Mouse (Mus musculus) left cerebral cortex, adult 18-20 months (tissue): Measurements from ENCODE around the gene Herc3. TPM values are rescaled to one million over a fixed set of nuclear protein-coding genes. Genes with fewer than 3 reads are reported as not detected.
"Not testable (repeated sequence)": the region's sequence is repeated elsewhere in the genome, so short reads cannot be mapped to it uniquely, and the experiment has no call there.

Experiments used
- DNase-seq, 2 experiments: peaks; one replicate each; pipeline ENCODE4 v3.0.0; 2021 to 2022; ENCODE audit warnings: low spot score in 2 of 2, mixed read lengths in 1 of 2
- long read RNA-seq, 2 experiments: library from polyadenylated mRNA; stranded (forward); transcript quantifications; one replicate each; pipeline ENCODE4 v2.0.0; 2021
- total RNA-seq, 2 experiments: library from RNA; stranded (reverse); gene quantifications; 2 replicates each; pipeline ENCODE4 v1.2.3; 2021

The Herc3 gene
- total RNA-seq, result 100 to 1,000 TPM; 263 to 314 TPM
- long read RNA-seq, experiment 1, partial matches to known transcripts, result 37 of 77 reads
- long read RNA-seq, experiment 1, other reads (novel, unspliced or antisense), result 38 of 77 reads
- long read RNA-seq, experiment 2, partial matches to known transcripts, result 19 of 56 reads
- long read RNA-seq, experiment 2, other reads (novel, unspliced or antisense), result 37 of 56 reads

- peak; percentile 83 to 89 for DNase-seq
These were observed at the start of gene Herc3 for GRCm38 (mm10) chr6:58831232-58832009. Herc3 (plus strand) TSS chr6:58831465.

- DNase-seq, result no peak
These were observed 29.9 kb upstream of the Herc3 start for GRCm38 (mm10) chr6:58801394-58801793.

GRCm38 (mm10) chr6:58814381-58814780 lies 16.9 kb upstream of the Herc3 start:
- DNase-seq, result no peak

- not testable (repeated sequence) for DNase-seq
These were observed 14.2 kb upstream of the Herc3 start for GRCm38 (mm10) chr6:58817037-58817436.

- DNase-seq, result no peak
These were observed 5.6 kb upstream of the Herc3 start for GRCm38 (mm10) chr6:58825619-58826018.

GRCm38 (mm10) chr6:58826089-58826488 lies 5.2 kb upstream of the Herc3 start:
- no peak for DNase-seq

- no peak for DNase-seq
These were observed 2.7 kb upstream of the Herc3 start for GRCm38 (mm10) chr6:58828582-58828981.

- no peak for DNase-seq
These were observed 429 bp upstream of the Herc3 start for GRCm38 (mm10) chr6:58830840-58831231.

GRCm38 (mm10) chr6:58832591-58833018 lies 1.3 kb downstream of the Herc3 start:
- no peak for DNase-seq

GRCm38 (mm10) chr6:58834470-58834869 lies 3.2 kb downstream of the Herc3 start:
- DNase-seq, result no peak

GRCm38 (mm10) chr6:58835591-58835990 lies 4.3 kb downstream of the Herc3 start:
- DNase-seq, result no peak

- no peak for DNase-seq
These were observed 5.2 kb downstream of the Herc3 start for GRCm38 (mm10) chr6:58836476-58836875.

- DNase-seq, result no peak
These were observed 6.7 kb downstream of the Herc3 start for GRCm38 (mm10) chr6:58837917-58838316.

GRCm38 (mm10) chr6:58841208-58841607 lies 9.9 kb downstream of the Herc3 start:
- no peak for DNase-seq

- DNase-seq, result no peak
These were observed 10.9 kb downstream of the Herc3 start for GRCm38 (mm10) chr6:58842186-58842585.

- peak in 1 of 2 experiments; percentile 1 for DNase-seq
These were observed 12.3 kb downstream of the Herc3 start for GRCm38 (mm10) chr6:58843580-58843979.

- peak in 1 of 2 experiments; percentile 55 for DNase-seq
These were observed 13.0 kb downstream of the Herc3 start for GRCm38 (mm10) chr6:58844188-58844822.

GRCm38 (mm10) chr6:58846850-58847692 lies 15.8 kb downstream of the Herc3 start:
- DNase-seq, result no peak

GRCm38 (mm10) chr6:58847836-58848235 lies 16.6 kb downstream of the Herc3 start:
- no peak for DNase-seq

GRCm38 (mm10) chr6:58849356-58849755 lies 18.1 kb downstream of the Herc3 start:
- DNase-seq, result no peak

- DNase-seq, result no peak
These were observed 24.6 kb downstream of the Herc3 start for GRCm38 (mm10) chr6:58855676-58856367.
